Mouse (Mus musculus) forebrain, embryonic 14.5 days (tissue): ENCODE results near the gene Gm44596. TPM values are rescaled to one million over a fixed set of nuclear protein-coding genes. Genes with fewer than 3 reads are reported as not detected.

Experiments
- ATAC-seq: fragments of 200-750 bp; cut with Nextera tagmentation; 2 replicates; pipeline ENCODE4 v1.8.0; 2017; ENCODE audit warnings: mild to moderate bottlenecking, moderate library complexity
- DNase-seq: peaks from one replicate; pipeline ENCODE4 v3.0.0-alpha.2; 2015; ENCODE audit warnings: low spot score
- H3K27ac ChIP-seq: fragments of 300-500 bp; sonication (generic); 2 replicates; pipeline ENCODE4 v1.5.1; 2014; ENCODE audit warnings: low read depth, mild to moderate bottlenecking, control low read depth, low read length, moderate library complexity
- H3K27me3 ChIP-seq: fragments of 300-500 bp; sonication (generic); replicated peaks from 2 replicates; pipeline ENCODE4 v1.6.1; 2014; ENCODE audit warnings: low read length, control low read depth, mixed read lengths; ENCODE audit not compliant: control insufficient read depth, insufficient read depth
- H3K36me3 ChIP-seq: fragments of 300-500 bp; sonication (generic); 2 replicates; pipeline ENCODE4 v1.6.1; 2014; ENCODE audit warnings: low read length, control low read depth; ENCODE audit not compliant: control insufficient read depth, insufficient read depth
- H3K4me1 ChIP-seq: fragments of 300-500 bp; sonication (generic); 2 replicates; pipeline ENCODE4 v1.6.1; 2014; ENCODE audit warnings: antibody characterized with exemption, low read length, control low read depth; ENCODE audit not compliant: control insufficient read depth, insufficient read depth
- H3K4me2 ChIP-seq: fragments of 300-500 bp; sonication (generic); 2 replicates; pipeline ENCODE4 v1.6.1; 2014; ENCODE audit warnings: mild to moderate bottlenecking, control low read depth, low read length
- H3K4me3 ChIP-seq: fragments of 300-500 bp; sonication (generic); 2 replicates; pipeline ENCODE4 v1.5.1; 2014; ENCODE audit warnings: low read depth, low read length, control low read depth
- H3K9ac ChIP-seq: fragments of 300-500 bp; sonication (generic); 2 replicates; pipeline ENCODE4 v1.6.1; 2014; ENCODE audit warnings: mild to moderate bottlenecking, low read length, control low read depth, moderate library complexity
- H3K9me3 ChIP-seq: fragments of 300-500 bp; sonication (generic); replicated peaks from 2 replicates; pipeline ENCODE4 v1.6.1; 2016; ENCODE audit warnings: low read length, control low read depth, mixed read lengths; ENCODE audit not compliant: control insufficient read depth
- WGBS: fragments of 180-500 bp; shearing (Covaris S2); extraction: QIAGEN DNeasy Blood & Tissue Kit; methylation state at CpG from one replicate; pipeline ENCODE4 v1.1.7; 2014; 5-methylcytosine and 5-hydroxymethylcytosine counted together
- polyA plus RNA-seq: library from polyadenylated mRNA; unstranded; fragments of >200 nt; fragmentation: Nextera tagmentation; extraction: Ambion mirVana; gene quantifications from 2 replicates; pipeline ENCODE4 v1.2.1, GENCODE M21; 2014

Gm44596 gene
- polyA plus RNA-seq, 1 experiment from 2014 or later, result not detected

- no peak for DNase-seq
- 74% methylated on average over 1 of the region's 1 CpGs for WGBS
- no peak overlapping the region for H3K4me3 ChIP-seq
- no peak overlapping the region for H3K4me2 ChIP-seq
- no peaks in the 10 kb centered on the region for H3K4me1 ChIP-seq
- H3K27ac ChIP-seq, result no peak overlapping the region
- no peak overlapping the region for H3K9ac ChIP-seq
- no peaks in the 10 kb centered on the region for H3K27me3 ChIP-seq
- H3K36me3 ChIP-seq, result no peaks in the 10 kb centered on the region
- no peaks in the 10 kb centered on the region for H3K9me3 ChIP-seq
- no peak for ATAC-seq
These were observed 15.4 kb downstream of the Gm44596 start for GRCm38 (mm10) chr6:128390683-128391082.

- H3K27me3 ChIP-seq, result no peaks in the 10 kb centered on the region
- H3K9ac ChIP-seq, result no peak overlapping the region
- ATAC-seq (no peak), DNase-seq (no peak)
- no peak overlapping the region for H3K4me3 ChIP-seq
- no peak overlapping the region for H3K27ac ChIP-seq
- no peaks in the 10 kb centered on the region for H3K36me3 ChIP-seq
- no peaks in the 10 kb centered on the region for H3K4me1 ChIP-seq
- no peak overlapping the region for H3K4me2 ChIP-seq
- no peaks in the 10 kb centered on the region for H3K9me3 ChIP-seq
- WGBS, result 84% methylated on average over 7 of the region's 7 CpGs
These were observed 22.4 kb downstream of the Gm44596 start for GRCm38 (mm10) chr6:128397574-128398261.

GRCm38 (mm10) chr6:128398996-128399395 lies 23.7 kb downstream of the Gm44596 start, which contains the start of gene Nrip2:
Gene Nrip2, plus strand, starts transcription at chr6:128399296.
- Histone ChIP-seq H3K9ac (peak within 1 kb of the TSS; percentile 50), H3K4me1 (no peaks in the 10 kb centered on the region), H3K27me3 (no peaks in the 10 kb centered on the region), H3K36me3 (no peaks in the 10 kb centered on the region), H3K4me2 (peak within 1 kb of the TSS; percentile 42), H3K4me3 (peak within 1 kb of the TSS; percentile 1; the same call in 1 of the 2 replicates), H3K27ac (peak within 1 kb of the TSS; percentile 48), H3K9me3 (no peaks in the 10 kb centered on the region)
- ATAC-seq (no peak), DNase-seq (no peak)
- WGBS, result 78% methylated on average over 3 of the region's 3 CpGs

- H3K27me3 ChIP-seq, result no peaks in the 10 kb centered on the region
- 45% methylated on average over 21 of the region's 21 CpGs for WGBS
- no peaks in the 10 kb centered on the region for H3K4me1 ChIP-seq
- ATAC-seq (peak; percentile 84), DNase-seq (peak; percentile 53)
- H3K27ac ChIP-seq, result peak overlapping the region; percentile 48
- no peaks in the 10 kb centered on the region for H3K36me3 ChIP-seq
- H3K4me2 ChIP-seq, result peak overlapping the region; percentile 42
- H3K9ac ChIP-seq, result peak overlapping the region; percentile 50
- H3K9me3 ChIP-seq, result no peaks in the 10 kb centered on the region
- H3K4me3 ChIP-seq, result peak overlapping the region; percentile 1; the same call in 1 of the 2 replicates
These were observed 24.3 kb downstream of the Gm44596 start for GRCm38 (mm10) chr6:128399421-128400185.

GRCm38 (mm10) chr6:128404708-128405107 lies 29.4 kb downstream of the Gm44596 start:
- no peak overlapping the region for H3K4me2 ChIP-seq
- H3K9me3 ChIP-seq, result no peaks in the 10 kb centered on the region
- WGBS, result 57% methylated on average over 5 of the region's 5 CpGs
- no peak overlapping the region for H3K4me3 ChIP-seq
- H3K27ac ChIP-seq, result no peak overlapping the region
- DNase-seq (peak; percentile 11), ATAC-seq (no peak)
- H3K4me1 ChIP-seq, result no peaks in the 10 kb centered on the region
- peaks cover 34% of the 10 kb centered on the region for H3K36me3 ChIP-seq
- no peaks in the 10 kb centered on the region for H3K27me3 ChIP-seq
- no peak overlapping the region for H3K9ac ChIP-seq

- Histone ChIP-seq H3K4me1 (no peaks in the 10 kb centered on the region), H3K4me2 (no peak overlapping the region), H3K36me3 (peaks cover 61% of the 10 kb centered on the region), H3K9ac (no peak overlapping the region), H3K27ac (no peak overlapping the region), H3K9me3 (no peaks in the 10 kb centered on the region), H3K4me3 (no peak overlapping the region), H3K27me3 (no peaks in the 10 kb centered on the region)
- 93% methylated on average over 7 of the region's 7 CpGs for WGBS
- ATAC-seq, result no peak
- DNase-seq, result no peak
These were observed 33.3 kb downstream of the Gm44596 start for GRCm38 (mm10) chr6:128408544-128409125.

- no peak for DNase-seq
- Histone ChIP-seq H3K9me3 (no peaks in the 10 kb centered on the region), H3K4me2 (no peak overlapping the region), H3K4me1 (no peaks in the 10 kb centered on the region), H3K9ac (no peak overlapping the region), H3K4me3 (no peak overlapping the region), H3K27ac (no peak overlapping the region), H3K36me3 (peaks cover 67% of the 10 kb centered on the region), H3K27me3 (no peaks in the 10 kb centered on the region)
- WGBS, result 93% methylated on average over 13 of the region's 13 CpGs
- ATAC-seq, result no peak
These were observed 35.0 kb downstream of the Gm44596 start for GRCm38 (mm10) chr6:128410305-128410704.

- no peaks in the 10 kb centered on the region for H3K4me1 ChIP-seq
- H3K36me3 ChIP-seq, result peaks cover 65% of the 10 kb centered on the region
- no peak overlapping the region for H3K4me2 ChIP-seq
- H3K9ac ChIP-seq, result no peak overlapping the region
- H3K4me3 ChIP-seq, result no peak overlapping the region
- 16% methylated on average over 3 of the region's 3 CpGs for WGBS
- H3K27me3 ChIP-seq, result no peaks in the 10 kb centered on the region
- no peak overlapping the region for H3K27ac ChIP-seq
- no peaks in the 10 kb centered on the region for H3K9me3 ChIP-seq
- peak; percentile 83 for DNase-seq
- peak; percentile 54 for ATAC-seq
These were observed 35.8 kb downstream of the Gm44596 start for GRCm38 (mm10) chr6:128411115-128411514.
